Mouse (Mus musculus): ENCODE measurements around the gene Casp7. TPM values are rescaled to one million over a fixed set of nuclear protein-coding genes. Genes with fewer than 3 reads are reported as not detected.

Gene Casp7
- polyA plus RNA-seq, 1 experiment from 2014 or later: 26.4 TPM

GRCm38 (mm10) chr19:56459154-56460050 lies 62.5 kb downstream of the Casp7 start:
- no peak overlapping the region for H3K4me3 ChIP-seq (ENCODE audit: low read depth, low read length)
- no peak overlapping the region for H3K27ac ChIP-seq (ENCODE audit: low read depth, low read length)
- H3K9ac ChIP-seq (ENCODE audit: low read depth, low read length): no peak overlapping the region
- H3K4me1 ChIP-seq (replicated peaks; ENCODE audit: control insufficient read depth, insufficient read depth, low read length): no peaks in the 10 kb centered on the region
- no peak overlapping the region for H3K4me2 ChIP-seq
- WGBS: 77% methylated on average over 10 of the region's 10 CpGs
- H3K27me3 ChIP-seq (replicated peaks; ENCODE audit: control insufficient read depth, insufficient read depth, low read length): no peaks in the 10 kb centered on the region; the same call in 1 of the 2 replicates
- H3K9me3 ChIP-seq (ENCODE audit: control insufficient read depth, low read length): no peaks in the 10 kb centered on the region
- no peak for DNase-seq (ENCODE audit: low spot score)
- ATAC-seq (replicated peaks; ENCODE audit: low FRiP score): no peak
- H3K36me3 ChIP-seq (ENCODE audit: control insufficient read depth, insufficient read depth, low read length): no peaks in the 10 kb centered on the region

- H3K27ac ChIP-seq (ENCODE audit: low read depth, low read length): no peak overlapping the region
- 82% methylated on average over 2 of the region's 2 CpGs for WGBS
- no peaks in the 10 kb centered on the region for H3K4me1 ChIP-seq (replicated peaks; ENCODE audit: control insufficient read depth, insufficient read depth, low read length)
- H3K27me3 ChIP-seq (replicated peaks; ENCODE audit: control insufficient read depth, insufficient read depth, low read length): no peaks in the 10 kb centered on the region
- no peaks in the 10 kb centered on the region for H3K36me3 ChIP-seq (ENCODE audit: control insufficient read depth, insufficient read depth, low read length)
- H3K4me3 ChIP-seq (ENCODE audit: low read depth, low read length): no peak overlapping the region
- no peaks in the 10 kb centered on the region for H3K9me3 ChIP-seq (ENCODE audit: control insufficient read depth, low read length)
- DNase-seq (ENCODE audit: low spot score) (no peak), ATAC-seq (replicated peaks; ENCODE audit: low FRiP score) (no peak)
- no peak overlapping the region for H3K9ac ChIP-seq (ENCODE audit: low read depth, low read length)
- H3K4me2 ChIP-seq: no peak overlapping the region
Measured at GRCm38 (mm10) chr19:56460241-56460640, 63.3 kb downstream of the Casp7 start.

GRCm38 (mm10) chr19:56461522-56462101 lies 64.7 kb downstream of the Casp7 start, which contains the start of gene Plekhs1:
Plekhs1 (plus strand) TSS chr19:56461640.
- no peaks in the 10 kb centered on the region for H3K4me1 ChIP-seq (replicated peaks; ENCODE audit: control insufficient read depth, insufficient read depth, low read length)
- WGBS: 64% methylated on average over 10 of the region's 10 CpGs
- H3K36me3 ChIP-seq (ENCODE audit: control insufficient read depth, insufficient read depth, low read length): no peaks in the 10 kb centered on the region
- H3K27me3 ChIP-seq (replicated peaks; ENCODE audit: control insufficient read depth, insufficient read depth, low read length): no peaks in the 10 kb centered on the region
- H3K4me2 ChIP-seq: no peak within 1 kb of the TSS
- no peaks in the 10 kb centered on the region for H3K9me3 ChIP-seq (ENCODE audit: control insufficient read depth, low read length)
- DNase-seq (ENCODE audit: low spot score) (no peak), ATAC-seq (replicated peaks; ENCODE audit: low FRiP score) (no peak)
- H3K27ac ChIP-seq (ENCODE audit: low read depth, low read length): no peak within 1 kb of the TSS
- no peak within 1 kb of the TSS for H3K4me3 ChIP-seq (ENCODE audit: low read depth, low read length)
- H3K9ac ChIP-seq (ENCODE audit: low read depth, low read length): no peak within 1 kb of the TSS

GRCm38 (mm10) chr19:56462786-56463185 lies 65.9 kb downstream of the Casp7 start:
- 69% methylated on average over 4 of the region's 4 CpGs for WGBS
- H3K4me3 ChIP-seq (ENCODE audit: low read depth, low read length): no peak overlapping the region
- H3K4me2 ChIP-seq: no peak overlapping the region
- no peaks in the 10 kb centered on the region for H3K27me3 ChIP-seq (replicated peaks; ENCODE audit: control insufficient read depth, insufficient read depth, low read length)
- no peaks in the 10 kb centered on the region for H3K9me3 ChIP-seq (ENCODE audit: control insufficient read depth, low read length)
- H3K36me3 ChIP-seq (ENCODE audit: control insufficient read depth, insufficient read depth, low read length): no peaks in the 10 kb centered on the region
- H3K4me1 ChIP-seq (replicated peaks; ENCODE audit: control insufficient read depth, insufficient read depth, low read length): no peaks in the 10 kb centered on the region
- ATAC-seq (replicated peaks; ENCODE audit: low FRiP score): no peak
- H3K9ac ChIP-seq (ENCODE audit: low read depth, low read length): no peak overlapping the region
- DNase-seq (ENCODE audit: low spot score): no peak
- no peak overlapping the region for H3K27ac ChIP-seq (ENCODE audit: low read depth, low read length)

- ATAC-seq (replicated peaks; ENCODE audit: low FRiP score) (no peak), DNase-seq (ENCODE audit: low spot score) (no peak)
- Histone ChIP-seq H3K9me3 (ENCODE audit: control insufficient read depth, low read length) (no peaks in the 10 kb centered on the region), H3K9ac (ENCODE audit: low read depth, low read length) (no peak overlapping the region), H3K4me3 (ENCODE audit: low read depth, low read length) (no peak overlapping the region), H3K27me3 (replicated peaks; ENCODE audit: control insufficient read depth, insufficient read depth, low read length) (no peaks in the 10 kb centered on the region), H3K27ac (ENCODE audit: low read depth, low read length) (no peak overlapping the region), H3K4me1 (replicated peaks; ENCODE audit: control insufficient read depth, insufficient read depth, low read length) (no peaks in the 10 kb centered on the region), H3K4me2 (no peak overlapping the region), H3K36me3 (ENCODE audit: control insufficient read depth, insufficient read depth, low read length) (no peaks in the 10 kb centered on the region)
- WGBS: 82% methylated on average over 8 of the region's 8 CpGs
Measured at GRCm38 (mm10) chr19:56466486-56466885, 69.6 kb downstream of the Casp7 start.

- DNase-seq (ENCODE audit: low spot score): no peak
- H3K4me3 ChIP-seq (ENCODE audit: low read depth, low read length): no peak overlapping the region
- ATAC-seq (replicated peaks; ENCODE audit: low FRiP score): no peak
- 81% methylated on average over 14 of the region's 14 CpGs for WGBS
- no peaks in the 10 kb centered on the region; the same call in 1 of the 2 replicates for H3K27me3 ChIP-seq (replicated peaks; ENCODE audit: control insufficient read depth, insufficient read depth, low read length)
- no peaks in the 10 kb centered on the region for H3K36me3 ChIP-seq (ENCODE audit: control insufficient read depth, insufficient read depth, low read length)
- no peak overlapping the region for H3K4me2 ChIP-seq
- H3K27ac ChIP-seq (ENCODE audit: low read depth, low read length): no peak overlapping the region
- peaks cover 11% of the 10 kb centered on the region for H3K4me1 ChIP-seq (replicated peaks; ENCODE audit: control insufficient read depth, insufficient read depth, low read length)
- no peaks in the 10 kb centered on the region for H3K9me3 ChIP-seq (ENCODE audit: control insufficient read depth, low read length)
- no peak overlapping the region for H3K9ac ChIP-seq (ENCODE audit: low read depth, low read length)
Measured at GRCm38 (mm10) chr19:56470286-56471020, 73.5 kb downstream of the Casp7 start.

- Histone ChIP-seq H3K9me3 (ENCODE audit: control insufficient read depth, low read length) (no peaks in the 10 kb centered on the region), H3K36me3 (ENCODE audit: control insufficient read depth, insufficient read depth, low read length) (no peaks in the 10 kb centered on the region), H3K27me3 (replicated peaks; ENCODE audit: control insufficient read depth, insufficient read depth, low read length) (no peaks in the 10 kb centered on the region; the same call in 1 of the 2 replicates), H3K4me3 (ENCODE audit: low read depth, low read length) (no peak overlapping the region), H3K9ac (ENCODE audit: low read depth, low read length) (no peak overlapping the region), H3K4me2 (no peak overlapping the region), H3K4me1 (replicated peaks; ENCODE audit: control insufficient read depth, insufficient read depth, low read length) (peaks cover 11% of the 10 kb centered on the region), H3K27ac (ENCODE audit: low read depth, low read length) (no peak overlapping the region)
- DNase-seq (ENCODE audit: low spot score) (no peak), ATAC-seq (replicated peaks; ENCODE audit: low FRiP score) (no peak)
- WGBS: 81% methylated on average over 10 of the region's 10 CpGs
Measured at GRCm38 (mm10) chr19:56471934-56472333, 75.0 kb downstream of the Casp7 start.

GRCm38 (mm10) chr19:56474869-56475550 lies 78.1 kb downstream of the Casp7 start:
- H3K4me2 ChIP-seq: peak overlapping the region; percentile 61
- no peak overlapping the region for H3K27ac ChIP-seq (ENCODE audit: low read depth, low read length)
- peak overlapping the region; percentile 31; the same call in 1 of the 2 replicates for H3K4me3 ChIP-seq (ENCODE audit: low read depth, low read length)

More at GRCm38 (mm10) chr19:56474869-56475550, 78.1 kb downstream of the Casp7 start:
- ATAC-seq (replicated peaks; ENCODE audit: low FRiP score) (peak; percentile 71; the same call in 1 of the 2 replicates), DNase-seq (ENCODE audit: low spot score) (peak; percentile 44)
- H3K9me3 ChIP-seq (ENCODE audit: control insufficient read depth, low read length): no peaks in the 10 kb centered on the region
- peak overlapping the region; percentile 39; the same call in 1 of the 2 replicates for H3K9ac ChIP-seq (ENCODE audit: low read depth, low read length)
- 37% methylated on average over 19 of the region's 19 CpGs for WGBS
- peaks cover 11% of the 10 kb centered on the region for H3K4me1 ChIP-seq (replicated peaks; ENCODE audit: control insufficient read depth, insufficient read depth, low read length)
- H3K36me3 ChIP-seq (ENCODE audit: control insufficient read depth, insufficient read depth, low read length): no peaks in the 10 kb centered on the region
- H3K27me3 ChIP-seq (replicated peaks; ENCODE audit: control insufficient read depth, insufficient read depth, low read length): no peaks in the 10 kb centered on the region; the same call in 1 of the 2 replicates
